Mouse (Mus musculus): ENCODE results near the gene Limch1. TPM values are rescaled to one million over a fixed set of nuclear protein-coding genes. Genes with fewer than 3 reads are reported as not detected.

Gene Limch1
- total RNA-seq (2014; fragmentation: Nextera tagmentation) = not detected in 2 replicates
- total RNA-seq (2017) = not detected in 2 replicates

GRCm38 (mm10) chr5:66745390-66745995 lies at the start of gene Limch1:
Gene Limch1 (plus strand): TSS chr5:66745827.
- no peak for ATAC-seq (replicated peaks; ENCODE audit: low FRiP score, low TSS enrichment, poor library complexity, severe bottlenecking)

DNA sequence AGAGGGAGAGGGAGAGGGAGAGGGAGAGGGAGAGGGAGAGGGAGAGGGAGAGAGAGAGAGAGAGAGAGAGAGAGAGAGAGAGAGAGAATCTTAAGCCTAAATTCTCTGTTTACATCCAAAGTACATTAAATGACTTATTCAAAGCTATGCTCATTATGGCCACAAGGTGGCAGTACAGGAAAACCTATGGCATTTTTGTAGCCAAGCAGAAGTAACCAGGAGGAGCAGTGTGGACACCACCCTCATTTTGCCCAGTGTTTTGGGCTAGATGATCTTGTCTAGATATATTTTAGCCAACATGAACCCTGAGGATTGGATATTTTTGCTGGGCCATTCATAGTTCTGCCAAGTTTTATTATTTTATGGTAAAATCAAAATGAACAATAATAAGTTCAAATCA lies 48.5 kb upstream of the Limch1 start:
- no peak; the same call in 1 of the 2 replicates for ATAC-seq (replicated peaks; ENCODE audit: low FRiP score, low TSS enrichment, poor library complexity, severe bottlenecking)

- no peak for ATAC-seq (replicated peaks; ENCODE audit: low FRiP score, low TSS enrichment, poor library complexity, severe bottlenecking)
Observed at GRCm38 (mm10) chr5:66699911-66700310, 45.7 kb upstream of the Limch1 start.

DNA sequence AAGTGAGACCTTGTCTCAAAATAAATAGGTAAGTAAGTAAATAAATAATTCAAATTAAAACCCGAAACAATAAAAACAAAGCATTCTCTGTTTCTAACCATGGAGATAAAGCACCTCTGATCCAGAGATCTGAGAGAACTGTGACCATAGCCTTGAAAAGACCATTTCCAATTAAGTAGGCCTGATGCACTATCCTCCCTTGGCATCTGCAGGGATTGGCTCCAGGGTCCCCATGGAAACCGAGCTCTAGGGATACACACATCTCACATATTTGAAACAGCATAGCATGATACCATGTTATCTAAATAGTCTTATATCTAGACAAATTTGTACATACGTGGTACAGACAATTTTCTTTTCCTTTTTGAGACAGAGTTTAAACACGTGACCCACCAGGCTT lies 43.7 kb upstream of the Limch1 start:
- ATAC-seq (replicated peaks; ENCODE audit: low FRiP score, low TSS enrichment, poor library complexity, severe bottlenecking) = no peak

DNA sequence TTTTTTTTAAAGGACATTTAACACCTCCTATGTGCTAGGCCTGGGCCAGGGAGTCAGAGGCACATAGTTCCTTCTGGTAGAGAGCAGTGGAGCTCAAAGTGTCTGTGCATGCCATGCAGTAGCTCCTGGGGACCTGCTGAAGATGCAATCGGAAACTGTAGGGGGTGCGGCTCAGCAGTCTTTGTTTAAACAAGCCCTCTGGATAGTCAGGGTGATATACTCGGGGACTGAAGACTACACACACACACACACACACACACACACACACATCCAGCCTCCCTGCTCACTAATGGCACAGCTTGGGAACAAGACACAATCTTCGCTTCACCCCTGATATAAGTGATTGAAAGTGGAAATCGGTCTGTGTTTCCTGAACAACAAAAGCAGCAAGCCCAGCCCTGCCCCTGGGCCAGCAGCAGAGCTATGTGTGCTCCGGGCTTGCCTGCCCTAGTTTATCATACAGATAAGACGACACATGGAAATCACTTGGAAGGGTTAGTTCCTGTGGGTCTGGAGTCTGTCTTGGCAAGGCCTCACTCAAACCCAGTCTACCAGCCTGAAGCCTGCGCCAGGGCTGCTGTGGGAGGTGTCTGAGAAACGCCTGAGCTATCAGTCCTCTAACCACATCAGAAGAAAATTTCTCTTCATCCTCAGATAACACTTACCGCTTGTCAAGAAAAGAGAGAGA lies 42.2 kb upstream of the Limch1 start:
- ATAC-seq (replicated peaks; ENCODE audit: low FRiP score, low TSS enrichment, poor library complexity, severe bottlenecking) = no peak

DNA sequence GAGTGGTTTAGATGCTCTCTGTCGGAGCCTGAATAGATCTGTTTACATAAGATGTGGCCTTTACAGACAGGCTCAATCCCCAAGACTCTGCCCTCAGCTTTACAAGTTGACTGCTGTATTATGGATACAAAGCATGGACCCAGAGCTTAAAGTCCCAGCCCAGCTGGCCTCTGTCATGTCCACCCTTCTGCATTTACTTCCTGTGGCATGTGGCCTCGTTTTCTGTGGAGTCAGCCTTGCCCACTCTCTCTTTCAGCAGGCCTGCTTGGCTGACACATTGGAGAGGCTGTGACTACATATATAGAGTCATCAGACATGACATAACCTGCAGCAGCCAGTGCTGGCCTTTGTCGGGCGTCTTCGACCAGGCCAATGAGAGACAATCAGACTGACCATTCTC lies 37.8 kb upstream of the Limch1 start:
- ATAC-seq (replicated peaks; ENCODE audit: low FRiP score, low TSS enrichment, poor library complexity, severe bottlenecking) = no peak

DNA sequence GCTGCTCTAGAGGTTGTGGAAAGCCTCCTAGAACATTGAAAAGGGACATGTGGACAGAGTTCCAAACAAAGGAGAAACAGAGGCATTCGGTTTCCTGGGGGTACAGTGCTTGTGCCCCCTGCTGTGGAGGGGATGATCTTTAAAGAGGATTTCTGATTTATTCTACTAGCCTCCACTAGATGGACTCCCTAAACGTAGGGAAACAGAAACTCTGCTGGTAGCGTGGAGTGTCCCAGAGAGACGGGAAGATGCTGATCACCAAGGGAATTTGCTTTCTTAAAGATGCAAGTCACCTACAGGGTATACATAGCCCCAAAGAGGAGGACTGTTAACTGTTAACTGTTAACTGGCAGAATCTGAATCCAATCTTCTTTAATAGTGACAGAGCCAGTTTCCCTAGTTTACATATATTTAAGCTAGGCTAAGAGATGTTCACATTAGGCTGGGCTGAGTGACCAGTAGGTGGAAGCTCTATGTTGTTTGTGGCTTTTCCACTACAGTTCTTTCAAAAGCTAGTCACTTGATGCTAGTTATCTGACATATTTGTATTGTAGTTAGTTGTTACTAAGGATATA lies 35.1 kb upstream of the Limch1 start:
- ATAC-seq (replicated peaks; ENCODE audit: low FRiP score, low TSS enrichment, poor library complexity, severe bottlenecking) = no peak

DNA sequence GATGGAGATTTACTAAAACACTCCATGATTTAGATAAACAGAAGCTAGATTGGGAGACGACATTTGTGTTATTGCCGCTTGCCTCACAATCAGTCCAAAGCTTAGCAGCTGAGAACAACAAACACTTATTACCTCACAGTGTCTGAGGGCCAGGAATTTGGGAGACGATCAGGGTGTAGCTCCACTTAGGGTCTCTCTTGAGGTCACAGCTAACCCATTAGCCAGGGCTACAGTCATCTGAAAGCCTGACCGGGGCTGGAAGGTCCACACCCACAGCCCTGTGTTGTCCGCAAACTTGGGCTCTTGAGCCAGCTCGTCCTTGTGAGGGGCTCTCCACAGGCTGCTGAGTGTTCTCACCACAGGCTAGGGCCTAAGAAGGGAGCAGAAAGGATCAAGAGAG lies 32.8 kb upstream of the Limch1 start:
- no peak for ATAC-seq (replicated peaks; ENCODE audit: low FRiP score, low TSS enrichment, poor library complexity, severe bottlenecking)

DNA sequence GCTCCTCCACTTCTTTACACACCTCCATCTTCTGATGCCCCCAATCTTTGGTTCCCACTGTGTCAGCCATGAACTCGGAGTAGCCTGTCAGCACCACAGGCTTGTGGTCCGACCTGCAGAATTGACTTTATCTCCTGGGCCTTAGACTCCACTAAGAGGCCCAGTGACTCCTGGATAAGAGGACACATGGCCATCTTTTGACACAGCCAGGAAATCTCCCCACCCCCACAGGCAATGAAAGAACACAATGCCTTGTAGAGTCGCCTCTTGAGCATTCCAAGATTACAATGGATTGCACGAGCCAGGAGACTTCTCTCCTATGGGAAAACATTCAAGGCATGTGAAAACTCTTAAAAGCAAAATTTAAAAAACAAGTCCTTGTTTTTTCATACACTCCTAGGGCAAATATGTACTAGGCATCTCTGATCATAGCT lies 30.1 kb upstream of the Limch1 start:
- no peak for ATAC-seq (replicated peaks; ENCODE audit: low FRiP score, low TSS enrichment, poor library complexity, severe bottlenecking)

GRCm38 (mm10) chr5:66717931-66718330 lies 27.7 kb upstream of the Limch1 start:
- no peak for ATAC-seq (replicated peaks; ENCODE audit: low FRiP score, low TSS enrichment, poor library complexity, severe bottlenecking)

- no peak for ATAC-seq (replicated peaks; ENCODE audit: low FRiP score, low TSS enrichment, poor library complexity, severe bottlenecking)
Observed at GRCm38 (mm10) chr5:66718413-66718812, 27.2 kb upstream of the Limch1 start.

- no peak for ATAC-seq (replicated peaks; ENCODE audit: low FRiP score, low TSS enrichment, poor library complexity, severe bottlenecking)
Observed at GRCm38 (mm10) chr5:66718880-66719279, 26.7 kb upstream of the Limch1 start.

GRCm38 (mm10) chr5:66720921-66721320 lies 24.7 kb upstream of the Limch1 start:
- no peak for ATAC-seq (replicated peaks; ENCODE audit: low FRiP score, low TSS enrichment, poor library complexity, severe bottlenecking)

DNA sequence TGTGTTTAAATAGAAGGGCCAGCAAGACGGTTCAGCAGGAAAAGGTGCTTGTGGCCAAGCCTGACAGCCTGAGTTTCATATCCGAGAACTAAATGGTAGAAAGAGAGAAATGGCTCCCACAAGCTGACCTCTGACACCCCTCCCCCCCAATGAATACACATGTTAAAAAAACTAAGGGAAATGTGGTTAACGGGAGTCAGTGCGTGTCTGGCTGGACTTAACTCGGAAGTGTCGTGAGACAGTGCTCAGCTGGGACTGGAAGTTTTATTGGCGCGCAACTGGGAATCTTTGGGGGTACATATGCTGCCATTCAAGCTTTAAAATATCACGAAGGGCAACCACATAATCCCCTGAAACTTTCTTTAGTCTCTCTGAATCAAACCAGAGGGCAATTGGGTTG lies 23.0 kb upstream of the Limch1 start:
- ATAC-seq (replicated peaks; ENCODE audit: low FRiP score, low TSS enrichment, poor library complexity, severe bottlenecking) = no peak

- no peak for ATAC-seq (replicated peaks; ENCODE audit: low FRiP score, low TSS enrichment, poor library complexity, severe bottlenecking)
Observed at GRCm38 (mm10) chr5:66723037-66723436, 22.6 kb upstream of the Limch1 start.

GRCm38 (mm10) chr5:66723626-66724025 lies 22.0 kb upstream of the Limch1 start:
- no peak for ATAC-seq (replicated peaks; ENCODE audit: low FRiP score, low TSS enrichment, poor library complexity, severe bottlenecking)

GRCm38 (mm10) chr5:66729306-66729705 lies 16.3 kb upstream of the Limch1 start:
- ATAC-seq (replicated peaks; ENCODE audit: low FRiP score, low TSS enrichment, poor library complexity, severe bottlenecking) = no peak

DNA sequence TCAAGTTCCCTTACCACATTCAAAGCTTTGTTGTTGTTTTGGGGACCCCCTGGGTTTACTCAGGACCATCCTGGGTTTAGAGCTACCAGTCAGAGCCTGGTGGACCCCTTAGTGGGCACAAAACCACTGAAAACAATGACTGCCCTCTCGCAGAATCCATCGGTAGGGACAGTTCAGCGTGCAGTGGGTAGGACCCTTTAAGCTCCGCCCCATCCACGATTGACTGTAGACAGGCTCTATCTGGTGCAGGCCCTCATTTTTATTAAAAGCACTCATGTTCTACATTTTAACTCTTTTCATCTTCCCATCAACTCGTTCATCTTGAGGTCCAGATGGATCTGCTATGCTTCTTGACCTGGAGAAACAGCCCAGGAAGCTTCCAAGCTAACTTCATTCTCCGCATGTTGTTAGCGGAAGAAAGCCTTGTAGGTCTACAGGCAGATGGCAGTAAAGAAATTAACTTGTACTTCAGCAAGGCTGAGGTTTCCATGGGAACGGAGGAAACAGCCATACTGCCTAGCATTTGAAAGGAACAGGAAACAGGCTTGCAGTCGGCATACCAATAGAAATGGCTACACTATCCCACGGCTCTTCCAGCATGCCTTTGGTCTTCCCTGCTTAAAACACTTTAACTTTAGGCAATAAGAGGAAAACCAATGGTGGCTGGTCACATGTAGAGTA lies 14.9 kb upstream of the Limch1 start:
- no peak for ATAC-seq (replicated peaks; ENCODE audit: low FRiP score, low TSS enrichment, poor library complexity, severe bottlenecking)

GRCm38 (mm10) chr5:66731302-66731697 lies 14.3 kb upstream of the Limch1 start:
- no peak for ATAC-seq (replicated peaks; ENCODE audit: low FRiP score, low TSS enrichment, poor library complexity, severe bottlenecking)

DNA sequence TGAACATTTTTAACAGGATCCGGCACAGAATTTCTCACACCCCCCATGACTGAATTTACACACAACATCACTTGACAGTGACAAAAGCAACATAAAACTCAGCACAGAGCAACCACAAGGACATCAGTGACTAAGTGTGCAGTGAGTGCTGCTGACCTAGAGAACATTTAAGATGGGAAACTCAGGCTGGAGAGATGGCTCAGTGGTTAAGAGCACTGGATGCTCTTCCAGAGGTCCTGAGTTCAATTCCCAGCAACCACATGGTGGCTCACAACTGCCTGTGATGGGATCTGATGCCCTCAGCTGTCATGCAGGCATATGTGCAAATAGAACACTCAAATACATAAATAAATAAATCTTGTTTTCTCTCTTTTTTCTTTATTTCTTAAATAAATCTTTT lies 12.1 kb upstream of the Limch1 start:
- ATAC-seq (replicated peaks; ENCODE audit: low FRiP score, low TSS enrichment, poor library complexity, severe bottlenecking) = no peak

Measured in megakaryocyte-erythroid progenitor cell, adult 5-6 weeks (primary cell).